Mouse (Mus musculus): ENCODE results near the gene Pbx1. TPM values are rescaled to one million over a fixed set of nuclear protein-coding genes. Genes with fewer than 3 reads are reported as not detected.

Gene Pbx1
- polyA plus RNA-seq, 1 experiment from 2014 or later = 22.1 TPM

- Histone ChIP-seq H3K27ac (no peak overlapping the region), H3K4me2 (no peak overlapping the region), H3K9ac (no peak overlapping the region), H3K4me3 (no peak overlapping the region), H3K27me3 (no peaks in the 10 kb centered on the region), H3K9me3 (replicated peaks) (no peaks in the 10 kb centered on the region), H3K4me1 (replicated peaks) (peaks cover 19% of the 10 kb centered on the region; the same call in 1 of the 2 replicates), H3K36me3 (no peaks in the 10 kb centered on the region)
- 83% methylated on average over 6 of the region's 6 CpGs for WGBS
- no peak for ATAC-seq (replicated peaks; ENCODE audit: insufficient number of reproducible peaks, insufficient read depth, low FRiP score, low read depth)
Observed at GRCm38 (mm10) chr1:168341368-168341767, 90.7 kb downstream of the Pbx1 start.

- no peaks in the 10 kb centered on the region for H3K9me3 ChIP-seq (replicated peaks)
- no peak overlapping the region for H3K9ac ChIP-seq
- peaks cover 14% of the 10 kb centered on the region for H3K4me1 ChIP-seq (replicated peaks)
- H3K27ac ChIP-seq = no peak overlapping the region
- 0 out of 2 replicates have a peak, but pooled peaks cover 3% of the 10 kb centered on the region for H3K36me3 ChIP-seq
- no peaks in the 10 kb centered on the region for H3K27me3 ChIP-seq
- no peak overlapping the region for H3K4me2 ChIP-seq
- no peak overlapping the region for H3K4me3 ChIP-seq
- no peak for ATAC-seq (replicated peaks; ENCODE audit: insufficient number of reproducible peaks, insufficient read depth, low FRiP score, low read depth)
- WGBS = 87% methylated on average over 7 of the region's 7 CpGs
Observed at GRCm38 (mm10) chr1:168336238-168336818, 95.7 kb downstream of the Pbx1 start.

- Histone ChIP-seq H3K9me3 (replicated peaks) (no peaks in the 10 kb centered on the region), H3K4me3 (no peak overlapping the region), H3K4me1 (replicated peaks) (peaks cover 16% of the 10 kb centered on the region), H3K9ac (no peak overlapping the region), H3K27me3 (no peaks in the 10 kb centered on the region), H3K36me3 (0 out of 2 replicates have a peak, but pooled peaks cover 3% of the 10 kb centered on the region), H3K27ac (peak overlapping the region; percentile 27; the same call in 1 of the 2 replicates), H3K4me2 (no peak overlapping the region)
- ATAC-seq (replicated peaks; ENCODE audit: insufficient number of reproducible peaks, insufficient read depth, low FRiP score, low read depth) = no peak
- 84% methylated on average over 8 of the region's 8 CpGs for WGBS
Observed at GRCm38 (mm10) chr1:168334831-168335574, 97.1 kb downstream of the Pbx1 start.

- H3K4me1 ChIP-seq (replicated peaks) = peaks cover 24% of the 10 kb centered on the region
Observed at GRCm38 (mm10) chr1:168332056-168332455, 100.0 kb downstream of the Pbx1 start.

GRCm38 (mm10) chr1:168328236-168328605, 103.8 kb downstream of the Pbx1 start:
- Histone ChIP-seq H3K9ac (no peak overlapping the region), H3K36me3 (no peaks in the 10 kb centered on the region), H3K4me2 (no peak overlapping the region), H3K4me1 (replicated peaks) (peaks cover 52% of the 10 kb centered on the region), H3K27me3 (no peaks in the 10 kb centered on the region), H3K9me3 (replicated peaks) (no peaks in the 10 kb centered on the region), H3K27ac (no peak overlapping the region), H3K4me3 (no peak overlapping the region)
- 40% methylated on average over 3 of the region's 3 CpGs for WGBS
- ATAC-seq (replicated peaks; ENCODE audit: insufficient number of reproducible peaks, insufficient read depth, low FRiP score, low read depth) = no peak

More at GRCm38 (mm10) chr1:168332056-168332455, 100.0 kb downstream of the Pbx1 start:
- Histone ChIP-seq H3K27me3 (no peaks in the 10 kb centered on the region), H3K9me3 (replicated peaks) (no peaks in the 10 kb centered on the region), H3K9ac (no peak overlapping the region), H3K4me2 (no peak overlapping the region), H3K36me3 (0 out of 2 replicates have a peak, but pooled peaks cover 3% of the 10 kb centered on the region), H3K27ac (no peak overlapping the region), H3K4me3 (no peak overlapping the region)
- no peak for ATAC-seq (replicated peaks; ENCODE audit: insufficient number of reproducible peaks, insufficient read depth, low FRiP score, low read depth)
- WGBS = 85% methylated on average over 9 of the region's 9 CpGs

- Histone ChIP-seq H3K4me2 (no peak overlapping the region), H3K4me1 (replicated peaks) (peaks cover 52% of the 10 kb centered on the region), H3K9me3 (replicated peaks) (no peaks in the 10 kb centered on the region), H3K27ac (no peak overlapping the region), H3K27me3 (no peaks in the 10 kb centered on the region), H3K9ac (no peak overlapping the region), H3K4me3 (no peak overlapping the region), H3K36me3 (no peaks in the 10 kb centered on the region)
- WGBS = 81% methylated on average over 18 of the region's 18 CpGs
- ATAC-seq (replicated peaks; ENCODE audit: insufficient number of reproducible peaks, insufficient read depth, low FRiP score, low read depth) = no peak
Observed at GRCm38 (mm10) chr1:168327405-168328235, 104.5 kb downstream of the Pbx1 start.

- no peaks in the 10 kb centered on the region for H3K9me3 ChIP-seq (replicated peaks)
- no peaks in the 10 kb centered on the region for H3K27me3 ChIP-seq
- peak overlapping the region; percentile 27; the same call in 1 of the 2 replicates for H3K27ac ChIP-seq
- H3K36me3 ChIP-seq = no peaks in the 10 kb centered on the region
- no peak overlapping the region for H3K4me2 ChIP-seq
- H3K4me3 ChIP-seq = no peak overlapping the region
- H3K9ac ChIP-seq = no peak overlapping the region
- WGBS = 57% methylated on average over 4 of the region's 4 CpGs
- no peak for ATAC-seq (replicated peaks; ENCODE audit: insufficient number of reproducible peaks, insufficient read depth, low FRiP score, low read depth)
- H3K4me1 ChIP-seq (replicated peaks) = peaks cover 46% of the 10 kb centered on the region
Observed at GRCm38 (mm10) chr1:168325786-168326185, 106.3 kb downstream of the Pbx1 start.

GRCm38 (mm10) chr1:168324306-168325085, 107.6 kb downstream of the Pbx1 start:
- Histone ChIP-seq H3K9me3 (replicated peaks) (no peaks in the 10 kb centered on the region), H3K27me3 (no peaks in the 10 kb centered on the region), H3K36me3 (no peaks in the 10 kb centered on the region), H3K4me3 (no peak overlapping the region), H3K27ac (no peak overlapping the region), H3K4me1 (replicated peaks) (peaks cover 52% of the 10 kb centered on the region), H3K9ac (no peak overlapping the region), H3K4me2 (no peak overlapping the region)
- 57% methylated on average over 7 of the region's 7 CpGs for WGBS
- no peak for ATAC-seq (replicated peaks; ENCODE audit: insufficient number of reproducible peaks, insufficient read depth, low FRiP score, low read depth)

- H3K27me3 ChIP-seq = no peaks in the 10 kb centered on the region
- peaks cover 54% of the 10 kb centered on the region for H3K4me1 ChIP-seq (replicated peaks)
- 46% methylated on average over 12 of the region's 12 CpGs for WGBS
- no peak overlapping the region for H3K9ac ChIP-seq
- H3K4me2 ChIP-seq = no peak overlapping the region
- no peaks in the 10 kb centered on the region for H3K36me3 ChIP-seq
- peak overlapping the region; percentile 34; the same call in 1 of the 2 replicates for H3K27ac ChIP-seq
- no peak overlapping the region for H3K4me3 ChIP-seq
- ATAC-seq (replicated peaks; ENCODE audit: insufficient number of reproducible peaks, insufficient read depth, low FRiP score, low read depth) = peak; percentile 53; the same call in 1 of the 2 replicates
- H3K9me3 ChIP-seq (replicated peaks) = no peaks in the 10 kb centered on the region
Observed at GRCm38 (mm10) chr1:168323436-168324108, 108.5 kb downstream of the Pbx1 start.

GRCm38 (mm10) chr1:168322892-168323291, 109.2 kb downstream of the Pbx1 start:
- peaks cover 47% of the 10 kb centered on the region for H3K4me1 ChIP-seq (replicated peaks)
- no peaks in the 10 kb centered on the region for H3K9me3 ChIP-seq (replicated peaks)
- H3K27ac ChIP-seq = no peak overlapping the region
- no peak overlapping the region for H3K4me3 ChIP-seq
- WGBS = 100% methylated on average over 1 of the region's 1 CpGs
- no peak for ATAC-seq (replicated peaks; ENCODE audit: insufficient number of reproducible peaks, insufficient read depth, low FRiP score, low read depth)
- H3K9ac ChIP-seq = no peak overlapping the region
- H3K4me2 ChIP-seq = no peak overlapping the region
- no peaks in the 10 kb centered on the region for H3K36me3 ChIP-seq
- H3K27me3 ChIP-seq = no peaks in the 10 kb centered on the region

Data from heart, embryonic 15.5 days (tissue).